Mouse (Mus musculus) MEL (cell line): ENCODE measurements at regions not wholly inside any gene's neighbourhood (a gene's known extent, or its start where the extent isn't known, plus 50 kb on each side); places are given as distances from the start of the nearest gene placed in this dataset.

Source experiments
- DNase-seq: peaks from one replicate; pipeline ENCODE4 v3.0.0; 2011; ENCODE audit warnings: low read depth, low spot score
- H3K27ac ChIP-seq: 2 replicates; pipeline ENCODE4 v1.5.1; 2012; ENCODE audit warnings: low read depth, mild to moderate bottlenecking, control low read depth, low read length, moderate library complexity; ENCODE audit not compliant: control insufficient read depth
- H3K27me3 ChIP-seq, 2 experiments: fragments of 150-350 bp in 1 of 2; sonication (generic) in 1 of 2; 2 replicates each; pipeline ENCODE4 v1.6.1; 2012; ENCODE audit warnings: low read length in 2 of 2, mild to moderate bottlenecking in 2 of 2, improper control_type of control experiment in 1 of 2, moderate library complexity in 1 of 2; ENCODE audit not compliant: insufficient read depth in 2 of 2, control insufficient read depth in 1 of 2
- H3K36me3 ChIP-seq, 2 experiments: 2 replicates each; pipeline ENCODE4 v1.6.1; 2012 to 2014; ENCODE audit warnings: low read length in 2 of 2, improper control_type of control experiment in 1 of 2, inconsistent platforms in 1 of 2, mild to moderate bottlenecking in 1 of 2; ENCODE audit not compliant: insufficient read depth in 2 of 2, control insufficient read depth in 1 of 2
- H3K4me1 ChIP-seq, 2 experiments: fragments of 150-350 bp in 1 of 2; sonication (generic) in 1 of 2; 2 replicates each; pipeline ENCODE4 v1.6.1; 2012; ENCODE audit warnings: low read length in 2 of 2, improper control_type of control experiment in 1 of 2, mild to moderate bottlenecking in 1 of 2; ENCODE audit not compliant: insufficient read depth in 2 of 2, control insufficient read depth in 1 of 2
- H3K4me3 ChIP-seq, 2 experiments: fragments of 150-350 bp in 1 of 2; sonication (generic) in 1 of 2; 2 replicates each; pipeline ENCODE4 v1.5.1; 2012; ENCODE audit warnings: low read depth in 2 of 2, low read length in 2 of 2, mild to moderate bottlenecking in 2 of 2, moderate library complexity in 2 of 2, control low read depth in 1 of 2, improper control_type of control experiment in 1 of 2; ENCODE audit not compliant: control insufficient read depth in 1 of 2, insufficient read depth in 1 of 2
- H3K79me2 ChIP-seq: 2 replicates; pipeline ENCODE4 v1.6.1; 2012; ENCODE audit warnings: mild to moderate bottlenecking, low read length, moderate library complexity; ENCODE audit not compliant: control insufficient read depth, poor library complexity, insufficient read depth
- H3K9ac ChIP-seq: 2 replicates; pipeline ENCODE4 v1.6.1; 2012; ENCODE audit warnings: low read depth, mild to moderate bottlenecking, control low read depth, low read length, moderate library complexity; ENCODE audit not compliant: control insufficient read depth, poor library complexity, severe bottlenecking
- H3K9me3 ChIP-seq: fragments of 150-350 bp; sonication (generic); replicated peaks from 2 replicates; pipeline ENCODE4 v1.6.1; 2012; ENCODE audit warnings: mild to moderate bottlenecking, low read length, improper control_type of control experiment, moderate library complexity; ENCODE audit not compliant: insufficient read depth
- CHD2 ChIP-seq: IDR thresholded peaks from 2 replicates; pipeline ENCODE4 v1.6.1; 2011; ENCODE audit warnings: low read length, improper control_type of control experiment
- CTCF ChIP-seq, 3 experiments: IDR thresholded peaks in 2 of 3; conservative IDR thresholded peaks in 1 of 3; 2 replicates each; pipeline ENCODE4 v1.5.1; 2011 to 2012; ENCODE audit warnings: low read length in 3 of 3, low read depth in 2 of 3, mild to moderate bottlenecking in 2 of 3, improper control_type of control experiment in 1 of 3, inconsistent platforms in 1 of 3, mixed read lengths in 1 of 3, moderate library complexity in 1 of 3; ENCODE audit not compliant: control insufficient read depth in 1 of 3, insufficient read depth in 1 of 3, poor library complexity in 1 of 3, severe bottlenecking in 1 of 3
- E2F4 ChIP-seq: IDR thresholded peaks from 2 replicates; pipeline ENCODE4 v1.6.1; 2011; ENCODE audit warnings: low read depth, low read length, improper control_type of control experiment, borderline replicate concordance
- EP300 ChIP-seq, 2 experiments: IDR thresholded peaks; 2 replicates each; pipeline ENCODE4 v1.6.1; 2011; ENCODE audit warnings: improper control_type of control experiment in 2 of 2, low read length in 2 of 2, low read depth in 1 of 2, mild to moderate bottlenecking in 1 of 2
- ETS1 ChIP-seq: IDR thresholded peaks from 2 replicates; pipeline ENCODE4 v1.6.1; 2012; ENCODE audit warnings: low read depth, mild to moderate bottlenecking, inconsistent platforms, low read length, improper control_type of control experiment, moderate library complexity
- GATA1 ChIP-seq: IDR thresholded peaks from 2 replicates; pipeline ENCODE4 v1.6.1; 2011; ENCODE audit warnings: low read depth, low read length, improper control_type of control experiment
- JUND ChIP-seq: IDR thresholded peaks from 2 replicates; pipeline ENCODE4 v1.6.1; 2011; ENCODE audit warnings: low read depth, mild to moderate bottlenecking, improper control_type of control experiment, low read length
- KAT2A ChIP-seq: conservative IDR thresholded peaks from 2 replicates; pipeline ENCODE4 v1.6.1; 2012; ENCODE audit warnings: low read depth, low read length, improper control_type of control experiment, inconsistent platforms
- MAFK ChIP-seq: IDR thresholded peaks from 2 replicates; pipeline ENCODE4 v1.6.1; 2011; ENCODE audit warnings: low read depth, mild to moderate bottlenecking, low read length, improper control_type of control experiment, borderline replicate concordance
- MAX ChIP-seq: IDR thresholded peaks from 2 replicates; pipeline ENCODE4 v1.6.1; 2011; ENCODE audit warnings: low read length, improper control_type of control experiment
- MAZ ChIP-seq: IDR thresholded peaks from 2 replicates; pipeline ENCODE4 v1.6.1; 2012; ENCODE audit warnings: low read depth, mild to moderate bottlenecking, inconsistent platforms, low read length, improper control_type of control experiment
- MEF2A ChIP-seq: IDR thresholded peaks from 2 replicates; pipeline ENCODE4 v1.6.1; 2014; ENCODE audit warnings: low read depth, mild to moderate bottlenecking, inconsistent platforms, low read length, improper control_type of control experiment; ENCODE audit not compliant: poor library complexity, insufficient replicate concordance, severe bottlenecking; ENCODE audit errors: extremely low read depth
- MYC ChIP-seq: IDR thresholded peaks from 2 replicates; pipeline ENCODE4 v1.6.1; 2011; ENCODE audit warnings: low read depth, mild to moderate bottlenecking, low read length, improper control_type of control experiment, moderate library complexity
- NELFE ChIP-seq: IDR thresholded peaks from 2 replicates; pipeline ENCODE4 v1.6.1; 2011; ENCODE audit warnings: low read depth, low read length, improper control_type of control experiment
- NRF1 ChIP-seq: IDR thresholded peaks from 2 replicates; pipeline ENCODE4 v1.6.1; 2014; ENCODE audit warnings: low read depth, mild to moderate bottlenecking, inconsistent platforms, low read length, improper control_type of control experiment, moderate library complexity; ENCODE audit not compliant: poor library complexity, insufficient read depth, severe bottlenecking
- POLR2A ChIP-seq, 2 experiments: IDR thresholded peaks; 2 replicates each; pipeline ENCODE4 v1.6.1; 2011 to 2012; ENCODE audit warnings: low read length in 2 of 2, mild to moderate bottlenecking in 2 of 2, control low read depth in 1 of 2, improper control_type of control experiment in 1 of 2, low read depth in 1 of 2, moderate library complexity in 1 of 2; ENCODE audit not compliant: control insufficient read depth in 1 of 2, insufficient read depth in 1 of 2, poor library complexity in 1 of 2
- POLR2AphosphoS5 ChIP-seq: IDR thresholded peaks from 2 replicates; pipeline ENCODE4 v1.6.1; 2012; ENCODE audit warnings: low read depth, borderline replicate concordance, mild to moderate bottlenecking, inconsistent platforms, low read length, moderate library complexity, mixed read lengths
- RAD21 ChIP-seq: IDR thresholded peaks from 2 replicates; pipeline ENCODE4 v1.6.1; 2011; ENCODE audit warnings: mild to moderate bottlenecking, low read depth, low read length, improper control_type of control experiment
- SIN3A ChIP-seq: IDR thresholded peaks from 2 replicates; pipeline ENCODE4 v1.6.1; 2012; ENCODE audit warnings: low read length, improper control_type of control experiment, inconsistent platforms
- UBTF ChIP-seq: IDR thresholded peaks from 2 replicates; pipeline ENCODE4 v1.6.1; 2012; ENCODE audit warnings: low read depth, mild to moderate bottlenecking, inconsistent platforms, low read length, improper control_type of control experiment, moderate library complexity, borderline replicate concordance; ENCODE audit not compliant: insufficient read depth
- USF1 ChIP-seq: IDR thresholded peaks from 2 replicates; pipeline ENCODE4 v1.6.1; 2014; ENCODE audit warnings: low read depth, mild to moderate bottlenecking, inconsistent platforms, low read length, improper control_type of control experiment, moderate library complexity
- USF2 ChIP-seq, 2 experiments: IDR thresholded peaks; 2 replicates each; pipeline ENCODE4 v1.6.1; 2011 to 2012; ENCODE audit warnings: improper control_type of control experiment in 2 of 2, low read length in 2 of 2, borderline replicate concordance in 1 of 2, inconsistent platforms in 1 of 2, low read depth in 1 of 2, mild to moderate bottlenecking in 1 of 2; ENCODE audit not compliant: insufficient read depth in 1 of 2
- ZC3H11A ChIP-seq: IDR thresholded peaks from 2 replicates; pipeline ENCODE4 v1.6.1; 2012; ENCODE audit warnings: low read depth, mild to moderate bottlenecking, inconsistent platforms, low read length, improper control_type of control experiment
- ZNF384 ChIP-seq: IDR thresholded peaks from 2 replicates; pipeline ENCODE4 v1.6.1; 2012; ENCODE audit warnings: low read depth, mild to moderate bottlenecking, inconsistent platforms, low read length, improper control_type of control experiment

GRCm38 (mm10) chr3:137108197-137108596 is 232.7 kb upstream of the Emcn start:
- Histone ChIP-seq H3K4me3 (no peak overlapping the region), H3K27ac (no peak overlapping the region), H3K36me3 (no peaks in the 10 kb centered on the region), H3K79me2 (no peaks in the 10 kb centered on the region), H3K27me3 (no peaks in the 10 kb centered on the region), H3K9ac (no peak overlapping the region), H3K4me1 (no peaks in the 10 kb centered on the region), H3K9me3 (no peaks in the 10 kb centered on the region)
- no peak for TF ChIP-seq UBTF
- DNase-seq = no peak

- Histone ChIP-seq H3K4me3 (no peak overlapping the region), H3K36me3 (no peaks in the 10 kb centered on the region), H3K27ac (no peak overlapping the region), H3K9me3 (no peaks in the 10 kb centered on the region), H3K9ac (no peak overlapping the region), H3K4me1 (no peaks in the 10 kb centered on the region), H3K79me2 (no peaks in the 10 kb centered on the region), H3K27me3 (no peaks in the 10 kb centered on the region)
- no peak for DNase-seq
- TF ChIP-seq POLR2A (IDR thresholded peaks at IDR 0.05; ENCODE audit: control insufficient read depth in 1 of 2, insufficient read depth in 1 of 2, low read depth in 1 of 2, low read length in 2 of 2, poor library complexity in 1 of 2) (no peak), SIN3A (no peak), MAFK (no peak), NELFE (no peak), CHD2 (no peak), E2F4 (no peak), JUND (no peak), USF2 (IDR thresholded peaks at IDR 0.05; ENCODE audit: borderline replicate concordance in 1 of 2, insufficient read depth in 1 of 2, low read depth in 1 of 2, low read length in 2 of 2) (no peak), MEF2A (no peak), CTCF (IDR thresholded peaks at IDR 0.05 in 2 of 3, conservative IDR thresholded peaks at IDR 0.05 in 1 of 3; ENCODE audit: control insufficient read depth in 1 of 3, insufficient read depth in 1 of 3, low read depth in 2 of 3, low read length in 3 of 3, poor library complexity in 1 of 3, severe bottlenecking in 1 of 3) (no peak), RAD21 (no peak), MAZ (no peak), NRF1 (no peak)
Measured at GRCm38 (mm10) chr3:137109786-137110185, 231.1 kb upstream of the Emcn start.

GRCm38 (mm10) chr3:137110485-137110884 is 230.4 kb upstream of the Emcn start:
- Histone ChIP-seq H3K36me3 (no peaks in the 10 kb centered on the region), H3K4me3 (no peak overlapping the region), H3K4me1 (no peaks in the 10 kb centered on the region), H3K27ac (no peak overlapping the region), H3K79me2 (no peaks in the 10 kb centered on the region), H3K9ac (no peak overlapping the region), H3K9me3 (no peaks in the 10 kb centered on the region), H3K27me3 (no peaks in the 10 kb centered on the region)
- no peak for DNase-seq
- TF ChIP-seq ZNF384 (no peak), MYC (no peak), GATA1 (no peak), NRF1 (no peak), RAD21 (no peak), JUND (no peak), USF1 (no peak), EP300 (IDR thresholded peaks at IDR 0.05; ENCODE audit: low read depth in 1 of 2, low read length in 2 of 2) (no peak), MAX (no peak), KAT2A (no peak), UBTF (no peak), ZC3H11A (no peak), POLR2AphosphoS5 (no peak), USF2 (IDR thresholded peaks at IDR 0.05; ENCODE audit: borderline replicate concordance in 1 of 2, insufficient read depth in 1 of 2, low read depth in 1 of 2, low read length in 2 of 2) (no peak), ETS1 (no peak)
